Mouse (Mus musculus): ENCODE results near the gene Cdc45. TPM values are rescaled to one million over a fixed set of nuclear protein-coding genes. Genes with fewer than 3 reads are reported as not detected.

The Cdc45 gene
- polyA plus RNA-seq, 1 experiment, result 17.7 TPM

DNA sequence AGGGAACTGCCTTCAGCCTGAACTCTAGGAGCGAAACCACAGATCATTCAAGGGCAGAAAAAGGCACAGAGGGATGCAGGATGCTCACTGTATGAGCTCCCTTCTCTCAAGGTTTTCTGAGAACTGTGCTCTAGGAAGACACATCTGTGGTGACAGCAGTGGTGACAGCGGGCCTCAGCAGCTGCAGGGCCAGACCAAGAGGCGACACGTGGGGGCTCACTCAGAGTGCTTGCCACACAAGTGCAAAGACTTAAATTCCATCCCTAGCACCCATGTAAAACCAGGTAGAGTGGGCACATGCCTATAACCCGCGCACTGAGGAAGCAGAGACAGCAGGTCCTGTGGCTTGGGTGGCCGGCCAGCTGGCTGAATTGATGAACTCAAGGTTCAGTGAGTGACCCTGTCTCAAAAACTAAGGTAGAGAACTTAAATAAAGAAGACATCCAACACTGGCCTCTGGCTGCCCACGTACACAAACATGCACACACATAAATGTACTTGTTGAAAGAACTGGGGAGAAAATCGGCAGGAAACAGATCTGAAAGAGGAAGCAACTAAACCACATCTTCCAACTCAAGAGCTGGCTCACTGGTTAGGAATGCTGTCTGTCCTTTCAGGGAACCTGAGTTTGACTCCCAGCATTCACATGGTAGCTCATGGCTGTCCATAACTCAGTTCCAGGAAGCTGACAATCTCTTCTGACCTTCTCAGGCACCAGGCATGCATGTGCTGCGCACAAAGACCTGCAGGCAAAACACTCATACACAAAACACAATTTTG lies 23.0 kb downstream of the Cdc45 start:
- TF ChIP-seq POLR2A (IDR thresholded peaks at IDR 0.05; ENCODE audit: borderline replicate concordance, extremely low read depth, insufficient read depth, insufficient read length, poor library complexity, severe bottlenecking) (no peak), CTCF (IDR thresholded peaks at IDR 0.05; ENCODE audit: borderline replicate concordance, extremely low read depth, insufficient read depth, insufficient read length) (no peak)

DNA sequence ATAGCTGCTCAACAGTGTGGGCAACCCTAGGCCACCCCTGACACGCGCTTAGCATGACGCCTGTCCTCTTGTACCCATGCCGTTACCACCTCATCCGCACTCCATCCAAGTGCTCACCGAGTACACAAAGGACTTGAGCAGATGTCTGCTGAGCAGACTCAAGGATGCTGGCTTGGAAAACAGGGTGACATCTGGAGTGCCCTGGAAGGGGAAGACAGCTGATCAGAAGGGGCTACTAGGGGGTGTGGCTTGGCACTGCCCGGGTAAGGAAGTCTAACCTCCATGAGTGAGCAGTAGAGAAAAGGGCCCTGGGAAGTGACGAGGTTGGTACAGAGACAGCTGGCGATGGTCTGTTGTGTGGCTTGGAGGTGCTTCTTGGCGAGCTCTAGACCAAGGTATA lies 25.1 kb downstream of the Cdc45 start:
- TF ChIP-seq CTCF (IDR thresholded peaks at IDR 0.05; ENCODE audit: borderline replicate concordance, extremely low read depth, insufficient read depth, insufficient read length) (no peak), POLR2A (IDR thresholded peaks at IDR 0.05; ENCODE audit: borderline replicate concordance, extremely low read depth, insufficient read depth, insufficient read length, poor library complexity, severe bottlenecking) (no peak)
- no peak for DNase-seq (ENCODE audit: low read depth)

More for the DNA sequence above, 23.0 kb downstream of the Cdc45 start:
- DNase-seq (ENCODE audit: low read depth), result no peak

DNA sequence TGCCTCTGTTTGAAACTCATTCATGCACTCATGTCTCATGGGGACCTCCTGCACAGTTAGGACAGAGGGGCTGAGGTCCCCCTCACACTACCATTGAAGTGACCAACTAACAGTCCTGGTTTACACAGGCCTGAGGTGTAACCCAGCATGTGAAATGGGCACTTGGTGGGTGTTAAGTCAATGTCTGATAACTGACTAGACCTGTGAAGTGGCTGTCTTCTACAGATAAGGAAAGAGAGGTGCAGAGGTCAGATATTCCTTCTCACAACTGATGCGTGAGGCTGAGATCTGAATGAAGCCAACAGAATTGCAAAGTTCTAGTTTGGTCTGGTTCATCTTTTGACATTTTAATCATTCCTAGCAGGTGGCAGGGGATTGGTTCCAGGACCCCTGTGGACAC lies 26.3 kb downstream of the Cdc45 start:
- DNase-seq (ENCODE audit: low read depth), result no peak
- TF ChIP-seq POLR2A (IDR thresholded peaks at IDR 0.05; ENCODE audit: borderline replicate concordance, extremely low read depth, insufficient read depth, insufficient read length, poor library complexity, severe bottlenecking) (no peak), CTCF (IDR thresholded peaks at IDR 0.05; ENCODE audit: borderline replicate concordance, extremely low read depth, insufficient read depth, insufficient read length) (no peak)

DNA sequence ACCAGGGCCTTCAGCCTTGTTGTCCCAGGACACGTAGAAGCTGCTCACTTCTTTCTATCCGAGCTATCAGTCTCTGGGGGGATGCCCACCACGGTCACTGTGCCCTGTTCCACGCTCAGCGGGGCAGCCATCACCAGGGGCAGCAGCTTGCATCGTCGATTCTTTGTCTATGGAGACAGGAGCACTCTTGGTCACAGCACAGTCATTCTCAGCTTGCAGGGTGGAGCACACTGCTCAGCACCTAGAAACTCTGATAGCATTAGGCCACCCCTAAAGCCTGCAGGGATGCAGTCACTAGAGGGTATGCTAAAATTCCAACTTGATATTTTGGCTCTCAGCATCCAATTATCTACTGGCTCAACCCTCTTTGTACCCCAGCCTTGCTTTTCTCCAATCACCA lies 26.8 kb downstream of the Cdc45 start:
- TF ChIP-seq CTCF (IDR thresholded peaks at IDR 0.05; ENCODE audit: borderline replicate concordance, extremely low read depth, insufficient read depth, insufficient read length) (no peak), POLR2A (IDR thresholded peaks at IDR 0.05; ENCODE audit: borderline replicate concordance, extremely low read depth, insufficient read depth, insufficient read length, poor library complexity, severe bottlenecking) (no peak)
- DNase-seq (ENCODE audit: low read depth), result no peak

DNA sequence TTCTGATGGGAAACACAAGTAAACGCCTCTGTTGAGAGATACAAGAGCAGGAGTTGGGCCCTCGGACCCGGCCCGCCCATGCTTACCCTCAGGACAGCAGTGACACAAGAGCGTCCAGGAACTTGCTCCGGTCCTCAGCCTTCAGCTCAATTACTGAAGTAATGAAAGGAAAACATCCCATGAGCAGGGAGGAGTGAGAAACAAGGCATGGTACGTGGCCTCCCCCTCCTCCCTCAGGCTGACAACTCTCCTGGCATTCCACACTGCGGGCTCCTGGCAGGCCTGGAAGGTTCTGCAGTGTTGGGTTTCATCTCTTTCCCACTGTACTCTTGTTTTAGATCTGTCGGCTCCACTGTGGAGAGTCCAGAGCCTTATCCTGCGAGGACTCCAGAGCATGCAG lies 30.0 kb downstream of the Cdc45 start:
- no peak for TF ChIP-seq CTCF (IDR thresholded peaks at IDR 0.05; ENCODE audit: borderline replicate concordance, extremely low read depth, insufficient read depth, insufficient read length)
- TF ChIP-seq POLR2A (IDR thresholded peaks at IDR 0.05; ENCODE audit: borderline replicate concordance, extremely low read depth, insufficient read depth, insufficient read length, poor library complexity, severe bottlenecking), result no peak
- DNase-seq (ENCODE audit: low read depth), result no peak

DNA sequence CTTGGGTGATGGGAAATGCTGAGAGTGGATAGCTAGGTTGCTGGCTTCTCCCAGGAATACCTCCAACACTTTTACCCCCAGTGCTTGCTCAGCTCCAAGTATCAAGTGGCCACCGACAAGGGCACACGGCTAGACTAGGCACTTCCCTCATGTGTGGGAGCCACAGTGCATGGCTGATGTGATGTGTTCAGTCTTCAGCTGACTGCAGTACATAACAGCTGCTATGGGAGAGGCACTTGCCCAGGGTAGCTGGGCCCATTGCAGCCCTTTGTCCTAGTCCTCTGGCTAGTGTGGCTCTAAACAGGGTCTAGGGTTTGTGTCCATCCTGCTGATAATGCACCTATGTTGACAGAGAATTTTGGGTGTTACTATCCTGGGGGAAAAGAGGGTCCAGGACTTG lies 33.3 kb downstream of the Cdc45 start:
- TF ChIP-seq POLR2A (IDR thresholded peaks at IDR 0.05; ENCODE audit: borderline replicate concordance, extremely low read depth, insufficient read depth, insufficient read length, poor library complexity, severe bottlenecking) (no peak), CTCF (IDR thresholded peaks at IDR 0.05; ENCODE audit: borderline replicate concordance, extremely low read depth, insufficient read depth, insufficient read length) (no peak)
- DNase-seq (ENCODE audit: low read depth), result no peak

DNA sequence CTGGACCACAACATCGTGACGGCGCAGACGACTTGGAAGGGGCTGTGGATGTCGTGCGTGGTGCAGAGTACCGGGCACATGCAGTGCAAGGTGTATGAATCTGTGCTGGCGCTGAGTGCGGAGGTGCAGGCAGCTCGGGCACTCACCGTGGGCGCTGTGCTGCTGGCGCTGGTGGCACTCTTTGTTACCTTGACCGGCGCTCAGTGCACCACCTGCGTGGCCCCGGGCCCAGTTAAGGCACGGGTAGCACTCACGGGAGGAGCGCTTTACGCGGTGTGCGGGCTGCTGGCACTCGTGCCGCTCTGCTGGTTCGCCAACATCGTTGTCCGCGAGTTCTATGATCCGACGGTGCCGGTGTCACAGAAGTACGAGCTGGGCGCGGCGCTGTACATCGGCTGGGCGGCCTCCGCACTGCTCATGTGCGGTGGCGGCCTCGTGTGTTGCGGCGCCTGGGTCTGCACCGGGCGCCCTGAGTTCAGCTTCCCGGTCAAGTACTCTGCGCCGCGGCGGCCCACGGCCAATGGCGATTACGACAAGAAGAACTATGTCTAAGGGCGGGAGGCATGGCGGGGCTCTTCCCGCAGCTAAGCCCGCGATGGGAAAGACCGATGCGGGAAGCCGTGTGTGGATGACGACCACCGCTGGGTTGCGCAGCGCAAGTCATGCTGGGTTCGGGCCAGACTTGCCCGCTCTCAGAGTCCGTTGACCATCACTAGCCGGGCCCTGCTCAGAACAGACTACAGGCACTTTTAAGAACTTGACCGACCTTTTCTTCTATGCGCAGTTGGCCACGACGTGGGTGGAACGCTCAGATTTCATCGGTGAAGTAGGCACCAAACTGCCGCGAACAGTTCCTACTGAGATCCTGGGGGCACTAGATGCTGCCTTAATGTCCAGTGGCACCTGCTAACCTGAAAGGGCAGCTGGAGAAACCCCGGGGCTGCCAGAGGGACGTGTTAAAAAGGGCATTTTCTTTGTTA lies 34.4 kb downstream of the Cdc45 start:
- peak; percentile 23 for DNase-seq (ENCODE audit: low read depth)
- TF ChIP-seq CTCF (IDR thresholded peaks at IDR 0.05; ENCODE audit: borderline replicate concordance, extremely low read depth, insufficient read depth, insufficient read length) (no peak), POLR2A (IDR thresholded peaks at IDR 0.05; ENCODE audit: borderline replicate concordance, extremely low read depth, insufficient read depth, insufficient read length, poor library complexity, severe bottlenecking) (no peak)

DNA sequence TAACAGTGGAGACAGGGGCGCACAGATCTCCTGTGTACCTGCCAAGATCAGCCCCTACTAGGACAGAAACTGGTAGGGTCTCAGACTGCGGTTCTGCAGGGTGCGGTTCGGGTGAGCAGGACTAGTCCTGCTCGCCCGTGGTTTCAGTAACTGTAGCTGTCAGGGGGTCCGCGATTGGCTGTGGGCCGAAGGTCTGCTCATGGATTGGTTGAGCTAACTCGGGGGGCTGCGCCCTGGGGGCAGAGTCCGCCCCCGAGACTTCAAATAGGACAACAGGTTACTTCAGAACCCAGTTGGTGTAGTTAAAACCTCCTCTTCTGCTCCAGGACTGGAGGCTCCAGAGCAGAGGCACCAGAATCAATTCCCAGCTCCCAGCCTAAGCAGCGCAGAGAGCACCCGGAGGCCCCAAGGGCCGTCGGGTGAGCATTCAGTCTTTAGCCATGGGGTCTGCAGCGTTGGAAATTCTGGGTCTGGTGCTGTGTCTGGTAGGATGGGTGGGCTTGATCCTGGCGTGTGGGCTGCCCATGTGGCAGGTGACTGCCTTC lies 35.2 kb downstream of the Cdc45 start, which contains the start of gene Cldn5:
TSS of gene Cldn5 (plus strand) at position 292 of the 545 bp plus-strand sequence.
- peak; percentile 24 for DNase-seq (ENCODE audit: low read depth)
- no peak for TF ChIP-seq POLR2A (IDR thresholded peaks at IDR 0.05; ENCODE audit: borderline replicate concordance, extremely low read depth, insufficient read depth, insufficient read length, poor library complexity, severe bottlenecking)
- TF ChIP-seq CTCF (IDR thresholded peaks at IDR 0.05; ENCODE audit: borderline replicate concordance, extremely low read depth, insufficient read depth, insufficient read length), result no peak

DNA sequence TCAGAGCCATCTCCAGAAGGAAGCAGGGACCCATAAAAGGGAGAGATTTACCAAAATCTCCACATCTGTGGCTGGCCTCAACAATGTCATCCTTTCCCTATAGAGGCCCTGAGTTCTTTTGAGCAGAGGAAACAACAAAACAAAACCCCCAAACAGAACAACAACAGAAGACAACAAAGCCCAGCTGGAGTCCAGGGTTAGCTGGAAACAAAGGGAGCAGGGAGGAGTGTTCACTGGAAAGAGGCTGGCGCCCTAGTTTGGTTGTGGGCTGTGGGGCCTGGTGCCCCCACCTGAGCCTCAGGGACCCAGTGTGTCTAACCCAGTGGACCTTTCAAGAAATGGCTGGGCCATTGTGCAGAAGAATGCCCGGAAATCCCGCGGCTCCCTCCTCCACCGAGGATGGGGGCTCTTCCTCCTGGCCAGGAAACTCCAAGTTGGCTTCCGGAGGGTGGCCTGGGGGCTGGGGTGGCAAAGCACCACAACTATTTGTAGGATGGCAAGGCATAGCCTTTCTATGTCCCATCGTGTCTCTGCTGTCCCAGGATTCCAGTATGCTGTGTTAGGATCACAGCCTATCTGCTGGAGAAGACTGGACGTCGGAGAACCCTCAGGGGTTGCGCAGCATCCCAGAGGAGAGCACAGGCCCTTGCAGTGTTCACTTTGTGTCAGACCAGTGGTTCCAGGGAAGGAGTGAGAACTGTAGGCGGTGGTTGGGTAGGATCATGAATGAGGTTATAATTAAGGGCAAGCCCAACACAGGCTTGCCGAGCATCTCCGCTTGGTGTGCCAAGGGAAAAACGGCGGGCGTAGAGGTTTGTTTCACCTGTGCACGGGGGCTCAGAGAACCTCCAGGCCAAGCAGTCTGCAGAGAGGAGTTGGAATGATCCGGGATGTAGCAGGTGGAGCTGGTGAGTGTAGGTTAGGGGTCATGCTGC lies 35.9 kb downstream of the Cdc45 start:
- no peak for DNase-seq (ENCODE audit: low read depth)
- TF ChIP-seq CTCF (IDR thresholded peaks at IDR 0.05; ENCODE audit: borderline replicate concordance, extremely low read depth, insufficient read depth, insufficient read length) (no peak), POLR2A (IDR thresholded peaks at IDR 0.05; ENCODE audit: borderline replicate concordance, extremely low read depth, insufficient read depth, insufficient read length, poor library complexity, severe bottlenecking) (no peak)

DNA sequence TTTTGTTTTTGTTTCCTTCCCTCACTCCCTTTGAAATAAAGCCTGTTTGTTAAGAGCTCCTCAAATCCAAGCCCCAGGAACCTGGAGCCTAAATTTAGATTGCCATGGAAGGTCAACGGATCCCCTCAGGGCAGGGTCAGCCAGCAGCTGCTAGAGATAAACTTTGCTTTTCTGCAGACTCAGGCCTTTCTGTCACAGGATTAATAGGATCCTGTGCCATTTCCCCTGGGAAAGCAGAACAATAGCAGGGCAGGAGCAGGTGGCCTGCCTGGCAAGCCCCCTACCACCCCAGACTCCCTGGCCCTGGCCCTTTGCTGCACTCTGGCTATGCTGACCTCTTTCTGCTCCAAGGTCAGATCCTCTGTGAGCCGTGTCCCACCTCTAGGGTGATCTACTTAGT lies 37.9 kb downstream of the Cdc45 start:
- TF ChIP-seq CTCF (IDR thresholded peaks at IDR 0.05; ENCODE audit: borderline replicate concordance, extremely low read depth, insufficient read depth, insufficient read length), result no peak
- TF ChIP-seq POLR2A (IDR thresholded peaks at IDR 0.05; ENCODE audit: borderline replicate concordance, extremely low read depth, insufficient read depth, insufficient read length, poor library complexity, severe bottlenecking), result no peak
- DNase-seq (ENCODE audit: low read depth), result no peak
